Mouse (Mus musculus): ENCODE measurements at regions not wholly inside any gene's neighbourhood (a gene's known extent, or its start where the extent isn't known, plus 50 kb on each side); places are given as distances from the start of the nearest gene placed in this dataset.

DNA sequence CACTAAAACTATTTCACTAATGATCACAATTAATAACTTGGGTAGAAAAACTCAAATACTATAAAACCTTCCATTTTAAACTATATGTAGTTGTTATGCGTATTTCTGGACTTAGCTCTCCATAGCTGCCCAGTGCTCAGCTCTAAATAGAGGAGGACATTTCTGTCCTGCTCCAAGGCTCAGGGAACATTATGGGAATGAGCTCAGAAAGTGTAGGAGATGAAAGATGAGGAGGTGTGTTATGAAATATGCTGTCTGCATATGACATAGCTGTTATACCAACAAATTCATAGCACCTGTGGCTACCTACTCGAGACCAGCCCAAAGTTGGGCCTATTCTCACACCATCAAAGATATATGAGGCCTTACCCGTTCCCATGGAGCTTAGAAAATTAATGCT lies 106.3 kb downstream of the Aldh8a1 start:
- DNase-seq = no peak

GRCm38 (mm10) chr10:21488374-21488930 lies 104.5 kb upstream of the 1700020N01Rik start:
- DNase-seq = no peak

GRCm38 (mm10) chr10:21490910-21491309 lies 102.0 kb upstream of the 1700020N01Rik start:
- no peak for DNase-seq

DNA sequence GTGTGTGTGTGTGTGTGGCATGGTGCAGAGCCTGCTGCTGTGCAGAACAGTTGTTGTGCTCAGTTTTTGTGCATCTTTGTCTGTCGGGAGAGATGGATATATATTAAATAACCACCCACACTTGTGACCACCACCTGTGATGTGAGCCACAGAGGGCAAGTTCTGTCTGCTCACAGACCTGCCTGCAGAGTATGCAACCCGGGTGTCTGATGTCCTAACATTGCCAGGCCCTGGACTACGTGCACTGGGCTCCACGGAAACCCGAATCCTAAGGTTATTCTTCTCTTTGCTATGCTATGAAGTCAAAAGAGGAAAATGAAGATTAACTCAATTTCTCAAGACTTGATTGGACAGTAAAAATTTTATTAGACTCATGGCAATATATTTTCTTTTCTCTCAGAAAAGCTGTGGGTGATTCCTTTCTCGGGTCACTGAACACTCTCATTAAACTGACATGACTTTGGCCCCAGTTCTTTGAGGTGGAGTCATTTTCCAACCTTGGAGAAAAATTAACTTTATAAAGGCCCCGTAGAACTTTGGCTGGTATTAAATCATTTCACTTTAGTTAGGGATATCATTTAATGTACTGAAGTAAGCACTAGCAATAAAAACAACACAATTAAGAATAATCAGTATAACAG lies 100.6 kb upstream of the 1700020N01Rik start:
- no peak for DNase-seq

GRCm38 (mm10) chr10:21494536-21494935 lies 98.4 kb upstream of the 1700020N01Rik start:
- no peak for DNase-seq

DNA sequence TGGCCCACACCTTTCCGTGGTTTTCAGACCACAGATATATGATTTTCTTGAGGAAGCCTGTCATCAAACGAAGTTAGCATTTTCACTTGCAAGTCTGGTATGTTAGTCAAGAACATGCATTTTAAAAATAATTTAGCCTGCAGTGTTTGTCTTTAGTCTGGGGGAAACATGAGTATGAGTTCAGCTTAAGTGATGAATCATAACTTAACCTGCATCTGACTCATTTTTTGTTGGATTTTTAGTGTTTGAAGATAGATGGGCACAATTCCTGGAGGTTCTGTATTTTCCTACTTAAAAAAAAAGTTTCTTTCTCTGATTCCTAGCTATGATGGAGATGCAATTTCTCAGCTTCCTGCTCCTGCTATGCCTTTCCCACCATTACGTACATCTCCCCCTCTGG lies 95.8 kb upstream of the 1700020N01Rik start:
- DNase-seq = no peak

DNA sequence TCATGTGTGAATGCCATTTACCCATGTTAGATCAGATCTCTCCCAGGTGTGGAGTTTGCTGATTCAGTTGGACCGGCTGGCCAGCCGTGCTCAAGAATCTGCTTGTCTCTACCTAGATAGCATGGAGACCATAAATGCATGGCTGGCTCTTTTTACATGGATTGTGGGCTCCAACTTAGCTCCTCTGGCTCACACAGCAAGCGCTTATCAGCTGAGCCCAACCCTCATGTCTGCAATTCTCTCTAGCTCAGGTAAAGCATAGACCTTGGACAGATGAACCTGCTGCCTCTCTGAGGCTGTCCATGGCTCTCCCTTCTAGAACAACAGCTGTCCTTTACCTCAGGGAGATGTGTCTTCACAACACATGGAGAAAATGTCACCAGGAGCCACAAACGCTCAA lies 94.8 kb upstream of the 1700020N01Rik start:
- DNase-seq = no peak

GRCm38 (mm10) chr10:21501658-21502057 lies 91.3 kb upstream of the 1700020N01Rik start:
- DNase-seq = no peak

GRCm38 (mm10) chr10:21504431-21504830 lies 88.5 kb upstream of the 1700020N01Rik start:
- no peak for DNase-seq

- DNase-seq = no peak
Observed at GRCm38 (mm10) chr10:21511386-21511785, 81.6 kb upstream of the 1700020N01Rik start.

GRCm38 (mm10) chr10:21512486-21512885 lies 80.5 kb upstream of the 1700020N01Rik start:
- no peak for DNase-seq

- no peak for DNase-seq
Observed at GRCm38 (mm10) chr10:21517721-21518120, 75.2 kb upstream of the 1700020N01Rik start.

- DNase-seq = no peak
Observed at GRCm38 (mm10) chr10:21520854-21521253, 72.1 kb upstream of the 1700020N01Rik start.

DNA sequence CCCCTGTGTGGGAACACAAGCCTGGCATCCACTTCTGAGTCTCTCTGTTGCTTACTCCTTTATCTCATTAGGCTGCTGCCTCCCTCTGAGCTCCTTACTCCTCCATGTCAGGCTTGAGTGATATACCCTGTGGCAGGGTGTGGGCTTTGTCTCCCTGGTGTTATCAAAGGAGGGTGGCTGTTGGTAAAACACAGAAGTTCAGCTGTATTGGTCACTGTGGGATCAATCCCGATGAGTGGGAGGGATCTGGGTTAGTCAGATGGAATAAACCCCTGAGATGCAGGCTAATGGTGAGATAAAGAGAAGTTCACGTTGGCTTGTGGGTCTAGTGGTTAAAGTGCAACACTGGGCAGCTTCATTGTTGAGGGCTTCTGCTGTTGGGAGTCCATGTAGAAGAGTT lies 67.4 kb upstream of the 1700020N01Rik start:
- DNase-seq = no peak

DNA sequence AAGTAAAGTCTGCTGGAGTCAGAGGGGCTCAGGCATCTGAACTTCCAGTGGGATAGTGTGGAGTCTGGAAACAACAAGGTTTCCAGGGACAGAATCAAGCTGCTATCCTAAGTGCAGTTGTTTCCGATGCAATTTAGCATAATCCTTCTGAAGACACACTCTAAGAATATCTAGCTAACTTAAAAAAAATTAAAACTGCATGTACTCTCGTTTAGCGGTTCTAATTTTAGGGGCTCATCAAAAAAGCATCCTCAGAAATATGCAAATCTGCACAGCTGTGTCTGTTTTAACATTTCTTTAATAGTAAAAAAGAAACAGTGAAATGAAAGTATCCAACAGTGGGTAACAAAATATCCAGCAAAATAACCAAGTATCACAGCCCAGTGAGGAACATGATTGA lies 64.5 kb upstream of the 1700020N01Rik start:
- no peak for DNase-seq

- DNase-seq = no peak
Observed at GRCm38 (mm10) chr10:21529098-21529749, 63.7 kb upstream of the 1700020N01Rik start.

DNA sequence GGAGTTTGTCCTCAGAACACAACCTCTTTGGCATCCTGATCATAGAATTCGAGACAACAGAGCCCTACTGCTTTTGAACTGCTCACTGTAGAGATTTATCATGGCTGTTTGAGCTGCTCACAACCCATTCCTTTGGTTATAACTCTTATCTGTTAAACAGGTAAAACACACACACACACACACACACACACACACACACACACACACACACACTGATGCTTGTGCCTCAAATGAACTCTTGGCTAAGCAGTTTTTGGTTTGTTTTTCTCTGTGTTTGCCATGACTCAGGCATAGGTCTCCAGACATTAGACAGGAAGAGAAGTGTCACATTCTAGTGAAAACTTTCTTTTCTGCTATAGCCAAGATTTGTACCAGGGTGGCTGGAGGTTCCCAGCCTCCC lies 60.8 kb upstream of the 1700020N01Rik start:
- no peak for DNase-seq

- no peak for DNase-seq
Observed at GRCm38 (mm10) chr10:21535631-21536030, 57.3 kb upstream of the 1700020N01Rik start.

- DNase-seq = no peak
Observed at GRCm38 (mm10) chr10:21538481-21538880, 54.5 kb upstream of the 1700020N01Rik start.

Data from adrenal gland, postnatal 25 days (tissue).